Mouse (Mus musculus) heart, embryonic 12.5 days (tissue): ENCODE data around the gene Col4a4. TPM values are rescaled to one million over a fixed set of nuclear protein-coding genes. Genes with fewer than 3 reads are reported as not detected.
A peak's percentile ranks its signal among the peaks of the same experiment; 100 is the strongest.

Experiments used
- ATAC-seq: fragments of 200-750 bp; cut with Nextera tagmentation; 2 replicates; pipeline ENCODE4 v1.8.0; 2017; ENCODE audit warnings: moderate TSS enrichment, moderate library complexity; ENCODE audit not compliant: insufficient number of reproducible peaks, low FRiP score
- H3K27ac ChIP-seq: fragments of 300-500 bp; sonication (generic); 2 replicates; pipeline ENCODE4 v1.5.1; 2016; ENCODE audit warnings: mild to moderate bottlenecking, moderate library complexity; ENCODE audit not compliant: poor library complexity, severe bottlenecking
- H3K27me3 ChIP-seq: fragments of 300-500 bp; sonication (generic); replicated peaks from 2 replicates; pipeline ENCODE4 v1.6.1; 2016; ENCODE audit warnings: mild to moderate bottlenecking, moderate library complexity
- H3K36me3 ChIP-seq: fragments of 300-500 bp; sonication (generic); 2 replicates; pipeline ENCODE4 v1.6.1; 2016; ENCODE audit warnings: mild to moderate bottlenecking, moderate library complexity
- H3K4me1 ChIP-seq: fragments of 300-500 bp; sonication (generic); replicated peaks from 2 replicates; pipeline ENCODE4 v1.6.1; 2016; ENCODE audit warnings: mild to moderate bottlenecking
- H3K4me2 ChIP-seq: fragments of 300-500 bp; sonication (generic); 2 replicates; pipeline ENCODE4 v1.6.1; 2016; ENCODE audit warnings: mild to moderate bottlenecking, moderate library complexity
- H3K4me3 ChIP-seq: fragments of 300-500 bp; sonication (generic); 2 replicates; pipeline ENCODE4 v1.5.1; 2016; ENCODE audit warnings: mild to moderate bottlenecking
- H3K9ac ChIP-seq: fragments of 300-500 bp; sonication (generic); 2 replicates; pipeline ENCODE4 v1.6.1; 2016; ENCODE audit warnings: mild to moderate bottlenecking, moderate library complexity
- H3K9me3 ChIP-seq: fragments of 300-500 bp; sonication (generic); replicated peaks from 2 replicates; pipeline ENCODE4 v1.6.1; 2016; ENCODE audit warnings: mild to moderate bottlenecking, moderate library complexity
- WGBS: fragments of 180-500 bp; shearing (Covaris S2); methylation state at CpG from one replicate; pipeline ENCODE4 v1.1.7; 2016; 5-methylcytosine and 5-hydroxymethylcytosine counted together
- polyA plus RNA-seq: library from polyadenylated mRNA; unstranded; fragments of >200 nt; fragmentation: Nextera tagmentation; extraction: Ambion mirVana; gene quantifications from 2 replicates; pipeline ENCODE4 v1.2.1, GENCODE M21; 2016

Gene Col4a4
- polyA plus RNA-seq, 1 experiment from 2014 or later = 0.33 TPM

DNA sequence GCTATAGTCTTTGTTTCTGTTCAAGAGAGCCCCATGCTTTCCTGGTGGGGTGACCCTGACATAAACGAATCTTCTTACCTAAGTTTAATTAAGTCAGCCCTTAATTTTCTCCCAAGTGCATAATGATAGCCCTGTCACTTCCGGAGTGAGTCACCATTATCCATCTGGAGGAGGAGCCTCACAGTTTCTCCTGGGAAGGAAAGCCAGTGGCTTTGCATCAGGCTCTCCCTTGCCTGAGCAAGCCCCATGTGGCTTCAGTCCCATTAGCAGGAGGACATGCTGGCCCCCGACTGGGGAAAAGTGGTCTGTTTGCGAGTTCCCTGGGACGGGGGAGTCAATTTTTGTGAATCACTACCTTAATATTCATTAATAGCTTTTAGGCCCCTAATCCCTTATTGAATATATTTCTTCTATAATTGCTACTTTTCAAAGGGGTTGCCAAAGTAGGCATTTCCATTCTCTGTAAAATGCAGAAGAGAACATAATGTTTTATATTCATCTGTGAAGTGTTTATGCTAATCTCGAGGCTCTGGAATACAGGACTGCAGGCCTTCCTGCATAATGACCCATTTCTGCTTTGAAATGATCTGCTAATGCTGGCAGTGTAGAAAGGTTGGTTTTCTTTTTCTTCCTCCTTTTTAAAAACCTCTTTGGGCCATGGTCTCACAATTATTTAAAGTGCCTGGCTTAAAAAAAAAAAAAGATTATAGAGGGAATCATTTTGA is 134.6 kb downstream of the Col4a4 start:
- Histone ChIP-seq H3K27ac (no peak overlapping the region), H3K36me3 (no peaks in the 10 kb centered on the region), H3K4me3 (no peak overlapping the region), H3K9me3 (no peaks in the 10 kb centered on the region), H3K4me1 (peaks cover 7% of the 10 kb centered on the region; the same call in 1 of the 2 replicates), H3K27me3 (no peaks in the 10 kb centered on the region), H3K9ac (no peak overlapping the region), H3K4me2 (no peak overlapping the region)
- 34% methylated on average over 6 of the region's 6 CpGs for WGBS
- ATAC-seq = no peak

GRCm38 (mm10) chr1:82449851-82450250 is 136.8 kb downstream of the Col4a4 start:
- peaks cover 7% of the 10 kb centered on the region; the same call in 1 of the 2 replicates for H3K4me1 ChIP-seq
- no peak for ATAC-seq

DNA sequence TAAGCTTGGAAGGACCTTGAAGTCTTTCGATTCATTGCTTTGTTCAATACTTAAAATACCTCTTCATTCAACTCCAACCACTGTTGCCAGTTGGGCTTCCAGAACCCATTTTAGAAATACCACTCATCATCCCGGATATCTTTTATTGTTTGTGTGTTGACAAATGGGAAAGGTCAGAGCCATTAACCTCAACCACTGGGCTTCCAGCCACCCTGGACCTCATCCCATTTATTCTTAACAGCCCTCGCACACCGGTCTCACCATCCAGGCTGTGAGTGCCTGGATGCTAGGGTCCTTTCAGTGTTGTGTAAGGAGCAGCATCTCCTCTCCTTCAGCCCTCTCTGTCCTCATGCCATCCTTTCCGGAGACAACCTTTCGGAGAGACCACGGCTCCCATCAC is 140.6 kb downstream of the Col4a4 start:
- H3K9ac ChIP-seq = no peak overlapping the region
- H3K36me3 ChIP-seq = no peaks in the 10 kb centered on the region
- peaks cover 7% of the 10 kb centered on the region; the same call in 1 of the 2 replicates for H3K4me1 ChIP-seq
- 93% methylated on average over 7 of the region's 7 CpGs for WGBS
- no peak overlapping the region for H3K27ac ChIP-seq
- no peak for ATAC-seq
- H3K9me3 ChIP-seq = no peaks in the 10 kb centered on the region
- no peaks in the 10 kb centered on the region for H3K27me3 ChIP-seq
- no peak overlapping the region for H3K4me2 ChIP-seq
- H3K4me3 ChIP-seq = no peak overlapping the region

More at GRCm38 (mm10) chr1:82449851-82450250, 136.8 kb downstream of the Col4a4 start:
- Histone ChIP-seq H3K4me2 (no peak overlapping the region), H3K9me3 (no peaks in the 10 kb centered on the region), H3K9ac (no peak overlapping the region), H3K27me3 (no peaks in the 10 kb centered on the region), H3K36me3 (no peaks in the 10 kb centered on the region), H3K27ac (no peak overlapping the region), H3K4me3 (no peak overlapping the region)
- WGBS = 63% methylated on average over 4 of the region's 4 CpGs

DNA sequence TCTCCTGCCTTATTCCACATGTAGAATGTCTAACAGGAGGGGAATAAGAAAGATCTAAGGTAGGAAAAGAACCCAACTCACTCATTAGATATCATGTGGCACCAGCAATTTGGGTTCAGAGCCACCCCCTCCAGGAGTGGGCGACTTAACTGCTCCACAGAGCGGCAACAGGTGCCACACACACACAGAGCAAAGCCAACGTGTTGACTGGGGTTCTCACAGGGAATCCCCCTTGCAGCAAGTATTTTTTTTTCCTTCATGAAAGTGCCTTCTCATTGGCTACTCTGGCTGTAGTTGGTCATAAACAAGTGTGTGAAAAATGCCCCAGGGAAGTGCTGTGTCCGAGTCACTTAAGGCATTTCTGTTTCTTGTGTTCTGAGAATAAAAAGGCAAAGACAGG is 143.1 kb downstream of the Col4a4 start:
- H3K27ac ChIP-seq = no peak overlapping the region
- H3K36me3 ChIP-seq = no peaks in the 10 kb centered on the region
- H3K9me3 ChIP-seq = no peaks in the 10 kb centered on the region
- no peaks in the 10 kb centered on the region for H3K27me3 ChIP-seq
- H3K9ac ChIP-seq = no peak overlapping the region
- ATAC-seq = no peak
- no peaks in the 10 kb centered on the region for H3K4me1 ChIP-seq
- H3K4me2 ChIP-seq = no peak overlapping the region
- H3K4me3 ChIP-seq = no peak overlapping the region
- 69% methylated on average over 4 of the region's 4 CpGs for WGBS

- H3K4me1 ChIP-seq = no peaks in the 10 kb centered on the region
- H3K27me3 ChIP-seq = 0 out of 2 replicates have a peak, but pooled peaks cover 3% of the 10 kb centered on the region
- no peak overlapping the region for H3K9ac ChIP-seq
- H3K4me2 ChIP-seq = no peak overlapping the region
- no peak for ATAC-seq
- no peaks in the 10 kb centered on the region for H3K36me3 ChIP-seq
- WGBS = 52% methylated on average over 1 of the region's 1 CpGs
- no peak overlapping the region for H3K27ac ChIP-seq
- no peak overlapping the region for H3K4me3 ChIP-seq
- H3K9me3 ChIP-seq = no peaks in the 10 kb centered on the region
Observed at GRCm38 (mm10) chr1:82440123-82440522, 146.5 kb downstream of the Col4a4 start.

DNA sequence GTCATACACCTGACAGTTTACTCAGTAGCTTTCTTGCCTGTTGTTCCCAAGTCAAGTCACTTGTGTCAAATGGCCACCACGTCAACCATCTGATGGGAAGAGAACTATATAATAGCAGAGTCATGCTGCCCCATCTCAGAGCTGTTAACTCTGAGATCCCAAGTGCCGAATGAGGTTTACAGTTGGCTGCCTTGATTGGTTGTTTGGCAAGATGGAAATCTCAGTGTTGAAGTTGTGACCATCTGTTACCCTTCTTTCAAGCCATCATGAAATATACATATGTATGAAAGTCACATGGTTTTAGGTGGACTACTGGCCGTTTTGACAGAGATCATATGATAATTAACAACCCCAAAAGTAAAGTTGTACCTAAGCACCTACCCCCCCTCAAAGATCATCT is 149.4 kb downstream of the Col4a4 start:
- Histone ChIP-seq H3K4me1 (peaks cover 5% of the 10 kb centered on the region; the same call in 1 of the 2 replicates), H3K27ac (no peak overlapping the region), H3K9ac (no peak overlapping the region), H3K27me3 (0 out of 2 replicates have a peak, but pooled peaks cover 6% of the 10 kb centered on the region), H3K9me3 (no peaks in the 10 kb centered on the region), H3K36me3 (no peaks in the 10 kb centered on the region), H3K4me2 (no peak overlapping the region), H3K4me3 (no peak overlapping the region)
- 88% methylated on average over 3 of the region's 3 CpGs for WGBS
- ATAC-seq = no peak

DNA sequence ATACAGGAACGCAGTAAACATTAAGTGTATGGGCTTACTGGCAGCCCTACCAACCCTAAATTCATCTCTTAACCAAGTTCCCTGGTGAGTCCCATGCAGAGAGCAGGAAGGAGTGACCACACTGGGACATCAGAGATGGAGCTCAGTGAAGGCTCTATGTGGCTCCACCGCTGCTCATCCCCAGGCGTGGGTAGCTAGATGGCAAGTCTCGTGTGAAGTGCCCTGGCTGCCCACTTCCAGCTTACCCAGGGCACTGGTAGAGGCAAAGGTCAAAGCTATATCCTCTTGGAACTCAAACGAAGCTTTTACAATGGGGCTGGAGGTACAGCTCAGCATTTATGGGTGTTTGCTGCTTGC is 153.0 kb downstream of the Col4a4 start:
- no peak overlapping the region for H3K9ac ChIP-seq
- peaks cover 15% of the 10 kb centered on the region for H3K4me1 ChIP-seq
- ATAC-seq = no peak
- no peak overlapping the region for H3K4me3 ChIP-seq
- no peaks in the 10 kb centered on the region for H3K36me3 ChIP-seq
- WGBS = 81% methylated on average over 5 of the region's 5 CpGs
- H3K4me2 ChIP-seq = no peak overlapping the region
- H3K9me3 ChIP-seq = no peaks in the 10 kb centered on the region
- peaks cover 6% of the 10 kb centered on the region; the same call in 1 of the 2 replicates for H3K27me3 ChIP-seq
- no peak overlapping the region for H3K27ac ChIP-seq

- H3K27ac ChIP-seq = no peak overlapping the region
- H3K4me1 ChIP-seq = peaks cover 19% of the 10 kb centered on the region
- ATAC-seq = peak; percentile 53; the same call in 1 of the 2 replicates
- 61% methylated on average over 15 of the region's 15 CpGs for WGBS
- H3K9me3 ChIP-seq = no peaks in the 10 kb centered on the region
- H3K4me2 ChIP-seq = no peak overlapping the region
- no peak overlapping the region; the same call in 1 of the 2 replicates for H3K9ac ChIP-seq
- H3K27me3 ChIP-seq = peaks cover 6% of the 10 kb centered on the region; the same call in 1 of the 2 replicates
- no peak overlapping the region for H3K4me3 ChIP-seq
- H3K36me3 ChIP-seq = no peaks in the 10 kb centered on the region
Observed at GRCm38 (mm10) chr1:82432919-82433648, 153.6 kb downstream of the Col4a4 start.

DNA sequence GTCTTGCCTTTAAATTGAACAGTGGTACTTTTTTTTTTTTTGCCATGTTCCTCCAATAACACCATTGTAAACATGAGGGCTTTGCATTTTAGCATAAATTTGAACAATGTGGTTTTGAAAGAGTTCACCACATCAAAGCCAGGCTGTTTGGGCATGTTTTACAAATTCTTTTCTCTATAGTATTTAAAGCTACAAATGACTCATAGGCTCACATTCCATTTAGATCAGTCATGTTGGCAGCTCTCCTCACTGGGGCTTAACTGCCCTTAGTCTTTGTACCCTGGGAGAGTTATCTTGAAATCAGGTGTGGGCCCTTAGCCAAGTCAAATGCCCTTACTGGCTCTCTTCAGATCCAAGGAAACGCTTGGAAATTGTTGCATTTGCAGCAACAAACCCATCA is 157.6 kb downstream of the Col4a4 start:
- Histone ChIP-seq H3K9ac (no peak overlapping the region), H3K27ac (peak overlapping the region; percentile 36; the same call in 1 of the 2 replicates), H3K4me1 (peaks cover 19% of the 10 kb centered on the region), H3K4me3 (no peak overlapping the region), H3K36me3 (no peaks in the 10 kb centered on the region), H3K4me2 (no peak overlapping the region), H3K27me3 (no peaks in the 10 kb centered on the region; the same call in 1 of the 2 replicates), H3K9me3 (no peaks in the 10 kb centered on the region)
- 23% methylated on average over 1 of the region's 1 CpGs for WGBS
- no peak for ATAC-seq

- ATAC-seq = no peak
- H3K9me3 ChIP-seq = no peaks in the 10 kb centered on the region
- H3K9ac ChIP-seq = no peak overlapping the region
- 90% methylated on average over 5 of the region's 5 CpGs for WGBS
- no peaks in the 10 kb centered on the region; the same call in 1 of the 2 replicates for H3K27me3 ChIP-seq
- no peak overlapping the region for H3K4me2 ChIP-seq
- H3K36me3 ChIP-seq = no peaks in the 10 kb centered on the region
- H3K27ac ChIP-seq = no peak overlapping the region
- H3K4me1 ChIP-seq = peaks cover 15% of the 10 kb centered on the region
- no peak overlapping the region for H3K4me3 ChIP-seq
Observed at GRCm38 (mm10) chr1:82427729-82428128, 158.9 kb downstream of the Col4a4 start.

GRCm38 (mm10) chr1:82415641-82416040 is 171.0 kb downstream of the Col4a4 start:
- no peak overlapping the region for H3K27ac ChIP-seq
- H3K27me3 ChIP-seq = no peaks in the 10 kb centered on the region
- peaks cover 21% of the 10 kb centered on the region for H3K4me1 ChIP-seq
- H3K36me3 ChIP-seq = no peaks in the 10 kb centered on the region
- 84% methylated on average over 4 of the region's 4 CpGs for WGBS
- no peak for ATAC-seq
- no peak overlapping the region for H3K4me2 ChIP-seq
- H3K4me3 ChIP-seq = no peak overlapping the region
- no peak overlapping the region for H3K9ac ChIP-seq
- H3K9me3 ChIP-seq = no peaks in the 10 kb centered on the region
